Mouse (Mus musculus) C2C12 (cell line): ENCODE results near the gene Cdc42ep1.

ENCODE experiments used
- CEBPB ChIP-seq: IDR thresholded peaks from one replicate; pipeline ENCODE4 v1.6.1; 2011; ENCODE audit warnings: low read depth, mild to moderate bottlenecking, control low read depth, moderate library complexity
- CTCF ChIP-seq: IDR thresholded peaks from one replicate; pipeline ENCODE4 v1.5.1; 2011; ENCODE audit not compliant: control insufficient read depth, insufficient read depth, insufficient read length
- MAX ChIP-seq: IDR thresholded peaks from one replicate; pipeline ENCODE4 v1.6.1; 2011; ENCODE audit warnings: mild to moderate bottlenecking, control low read depth

GRCm38 (mm10) chr15:78809739-78810138 is 32.7 kb upstream of the Cdc42ep1 start:
- TF ChIP-seq CTCF: no peak
- TF ChIP-seq MAX: no peak
- TF ChIP-seq CEBPB: no peak
